Mouse (Mus musculus): ENCODE results near the gene Olfr1338.
"Not testable (repeated sequence)": the region's sequence is repeated elsewhere in the genome, so short reads cannot be mapped to it uniquely, and the experiment has no call there.

Olfr1338 gene

GRCm38 (mm10) chr4:118758637-118759036, at the start of gene Olfr1338:
TSS of gene Olfr1338 (minus strand) at chr4:118758737.
- no peak for DNase-seq (ENCODE audit: low read depth, low spot score)
- no peaks in the 10 kb centered on the region for H3K27me3 ChIP-seq (ENCODE audit: control insufficient read depth, insufficient read depth, low read length, poor library complexity, severe bottlenecking)
- no peaks in the 10 kb centered on the region for H3K36me3 ChIP-seq (ENCODE audit: control insufficient read depth, insufficient read depth, low read length, poor library complexity, severe bottlenecking)

GRCm38 (mm10) chr4:118792796-118793195, 34.3 kb upstream of the Olfr1338 start:
- H3K27me3 ChIP-seq (ENCODE audit: control insufficient read depth, insufficient read depth, low read length, poor library complexity, severe bottlenecking); DNase-seq (ENCODE audit: low read depth, low spot score); H3K36me3 ChIP-seq (ENCODE audit: control insufficient read depth, insufficient read depth, low read length, poor library complexity, severe bottlenecking): not testable (repeated sequence)

- no peaks in the 10 kb centered on the region for H3K36me3 ChIP-seq (ENCODE audit: control insufficient read depth, insufficient read depth, low read length, poor library complexity, severe bottlenecking)
- no peaks in the 10 kb centered on the region for H3K27me3 ChIP-seq (ENCODE audit: control insufficient read depth, insufficient read depth, low read length, poor library complexity, severe bottlenecking)
- DNase-seq (ENCODE audit: low read depth, low spot score) = no peak
Measured at GRCm38 (mm10) chr4:118782486-118782885, 23.9 kb upstream of the Olfr1338 start, which contains the start of gene Olfr1337. TSS of gene Olfr1337 (minus strand) at chr4:118782586.

GRCm38 (mm10) chr4:118741881-118742280, 16.7 kb downstream of the Olfr1338 start:
- H3K36me3 ChIP-seq (ENCODE audit: control insufficient read depth, insufficient read depth, low read length, poor library complexity, severe bottlenecking) = no peaks in the 10 kb centered on the region
- H3K27me3 ChIP-seq (ENCODE audit: control insufficient read depth, insufficient read depth, low read length, poor library complexity, severe bottlenecking) = no peaks in the 10 kb centered on the region
- no peak for DNase-seq (ENCODE audit: low read depth, low spot score)

- Histone ChIP-seq H3K36me3 (ENCODE audit: control insufficient read depth, insufficient read depth, low read length, poor library complexity, severe bottlenecking) (no peaks in the 10 kb centered on the region), H3K27me3 (ENCODE audit: control insufficient read depth, insufficient read depth, low read length, poor library complexity, severe bottlenecking) (no peaks in the 10 kb centered on the region)
- no peak for DNase-seq (ENCODE audit: low read depth, low spot score)
Measured at GRCm38 (mm10) chr4:118740988-118741698, 17.4 kb downstream of the Olfr1338 start.

- no peak for DNase-seq (ENCODE audit: low read depth, low spot score)
- Histone ChIP-seq H3K27me3 (ENCODE audit: control insufficient read depth, insufficient read depth, low read length, poor library complexity, severe bottlenecking) (no peaks in the 10 kb centered on the region), H3K36me3 (ENCODE audit: control insufficient read depth, insufficient read depth, low read length, poor library complexity, severe bottlenecking) (no peaks in the 10 kb centered on the region)
Measured at GRCm38 (mm10) chr4:118739574-118739973, 19.0 kb downstream of the Olfr1338 start.

GRCm38 (mm10) chr4:118731875-118732274, 26.7 kb downstream of the Olfr1338 start, which contains the start of gene Olfr1339:
TSS of gene Olfr1339 (plus strand) at chr4:118732175.
- Histone ChIP-seq H3K27me3 (ENCODE audit: control insufficient read depth, insufficient read depth, low read length, poor library complexity, severe bottlenecking) (no peaks in the 10 kb centered on the region), H3K36me3 (ENCODE audit: control insufficient read depth, insufficient read depth, low read length, poor library complexity, severe bottlenecking) (no peaks in the 10 kb centered on the region)
- no peak for DNase-seq (ENCODE audit: low read depth, low spot score)

GRCm38 (mm10) chr4:118721742-118722483, 36.6 kb downstream of the Olfr1338 start:
- no peaks in the 10 kb centered on the region for H3K36me3 ChIP-seq (ENCODE audit: control insufficient read depth, insufficient read depth, low read length, poor library complexity, severe bottlenecking)
- DNase-seq (ENCODE audit: low read depth, low spot score) = no peak
- H3K27me3 ChIP-seq (ENCODE audit: control insufficient read depth, insufficient read depth, low read length, poor library complexity, severe bottlenecking) = no peaks in the 10 kb centered on the region

- no peak for DNase-seq (ENCODE audit: low read depth, low spot score)
- Histone ChIP-seq H3K36me3 (ENCODE audit: control insufficient read depth, insufficient read depth, low read length, poor library complexity, severe bottlenecking) (no peaks in the 10 kb centered on the region), H3K27me3 (ENCODE audit: control insufficient read depth, insufficient read depth, low read length, poor library complexity, severe bottlenecking) (no peaks in the 10 kb centered on the region)
Measured at GRCm38 (mm10) chr4:118719838-118720237, 38.7 kb downstream of the Olfr1338 start, which contains the start of gene Olfr1340. TSS of gene Olfr1340 (plus strand) at chr4:118720138.

GRCm38 (mm10) chr4:118711656-118712055, 46.9 kb downstream of the Olfr1338 start:
- no peaks in the 10 kb centered on the region for H3K36me3 ChIP-seq (ENCODE audit: control insufficient read depth, insufficient read depth, low read length, poor library complexity, severe bottlenecking)
- DNase-seq (ENCODE audit: low read depth, low spot score) = no peak

GRCm38 (mm10) chr4:118708086-118708485, 50.5 kb downstream of the Olfr1338 start:
- no peaks in the 10 kb centered on the region; the same call in 1 of the 2 replicates for H3K27me3 ChIP-seq (ENCODE audit: control insufficient read depth, insufficient read depth, low read length, poor library complexity, severe bottlenecking)
- no peak for DNase-seq (ENCODE audit: low read depth, low spot score)

More at GRCm38 (mm10) chr4:118711656-118712055, 46.9 kb downstream of the Olfr1338 start:
- H3K27me3 ChIP-seq (ENCODE audit: control insufficient read depth, insufficient read depth, low read length, poor library complexity, severe bottlenecking) = no peaks in the 10 kb centered on the region; the same call in 1 of the 2 replicates

GRCm38 (mm10) chr4:118703223-118703622, 55.3 kb downstream of the Olfr1338 start, which contains the start of gene Olfr1341:
TSS of gene Olfr1341 (plus strand) at chr4:118703523.
- H3K27me3 ChIP-seq (ENCODE audit: control insufficient read depth, insufficient read depth, low read length, poor library complexity, severe bottlenecking) = no peaks in the 10 kb centered on the region; the same call in 1 of the 2 replicates
- H3K36me3 ChIP-seq (ENCODE audit: control insufficient read depth, insufficient read depth, low read length, poor library complexity, severe bottlenecking) = no peaks in the 10 kb centered on the region
- DNase-seq (ENCODE audit: low read depth, low spot score) = no peak

More at GRCm38 (mm10) chr4:118708086-118708485, 50.5 kb downstream of the Olfr1338 start:
- H3K36me3 ChIP-seq (ENCODE audit: control insufficient read depth, insufficient read depth, low read length, poor library complexity, severe bottlenecking) = no peaks in the 10 kb centered on the region
